Mouse (Mus musculus) CD4-positive, CD25-positive, alpha-beta regulatory T cell, adult 2 months (primary cell): ENCODE measurements around the gene 9530003J23Rik.

Experiments
- DNase-seq: peaks from one replicate; pipeline ENCODE4 v3.0.0-alpha.2; 2012; ENCODE audit warnings: low read depth, low spot score

9530003J23Rik gene

GRCm38 (mm10) chr10:117185399-117186089 is 53.0 kb downstream of the 9530003J23Rik start:
- DNase-seq = no peak
